Mouse (Mus musculus): ENCODE data around the gene Ttll11.
A peak's percentile ranks its signal among the peaks of the same experiment; 100 is the strongest.

The Ttll11 gene

GRCm38 (mm10) chr2:35965883-35966513 is 13.7 kb downstream of the Ttll11 start:
- no peak for DNase-seq (ENCODE audit: low read depth)

GRCm38 (mm10) chr2:35963280-35963679 is 16.4 kb downstream of the Ttll11 start:
- no peak for DNase-seq (ENCODE audit: low read depth)

GRCm38 (mm10) chr2:35961593-35962127 is 18.1 kb downstream of the Ttll11 start:
- DNase-seq (ENCODE audit: low read depth) = no peak

- DNase-seq (ENCODE audit: low read depth) = no peak
Observed at GRCm38 (mm10) chr2:35957471-35958140, 22.1 kb downstream of the Ttll11 start.

- DNase-seq (ENCODE audit: low read depth) = no peak
Observed at GRCm38 (mm10) chr2:35955211-35955610, 24.5 kb downstream of the Ttll11 start.

- no peak for DNase-seq (ENCODE audit: low read depth)
Observed at GRCm38 (mm10) chr2:35952187-35952958, 27.3 kb downstream of the Ttll11 start.

GRCm38 (mm10) chr2:35944896-35945295 is 34.8 kb downstream of the Ttll11 start:
- no peak for DNase-seq (ENCODE audit: low read depth)

- DNase-seq (ENCODE audit: low read depth) = peak; percentile 15
Observed at GRCm38 (mm10) chr2:35942960-35943359, 36.8 kb downstream of the Ttll11 start.

- DNase-seq (ENCODE audit: low read depth) = no peak
Observed at GRCm38 (mm10) chr2:35935045-35935444, 44.7 kb downstream of the Ttll11 start.

- no peak for DNase-seq (ENCODE audit: low read depth)
Observed at GRCm38 (mm10) chr2:35933116-35933515, 46.6 kb downstream of the Ttll11 start.

GRCm38 (mm10) chr2:35931619-35932018 is 48.1 kb downstream of the Ttll11 start:
- DNase-seq (ENCODE audit: low read depth) = peak; percentile 14

GRCm38 (mm10) chr2:35930498-35931149 is 49.1 kb downstream of the Ttll11 start:
- DNase-seq (ENCODE audit: low read depth) = peak; percentile 88

- no peak for DNase-seq (ENCODE audit: low read depth)
Observed at GRCm38 (mm10) chr2:35928133-35928532, 51.6 kb downstream of the Ttll11 start.

GRCm38 (mm10) chr2:35924947-35925346 is 54.8 kb downstream of the Ttll11 start:
- DNase-seq (ENCODE audit: low read depth) = no peak

GRCm38 (mm10) chr2:35922956-35923355 is 56.8 kb downstream of the Ttll11 start:
- no peak for DNase-seq (ENCODE audit: low read depth)

GRCm38 (mm10) chr2:35912090-35912489 is 67.6 kb downstream of the Ttll11 start:
- no peak for DNase-seq (ENCODE audit: low read depth)

- no peak for DNase-seq (ENCODE audit: low read depth)
Observed at GRCm38 (mm10) chr2:35911675-35912074, 68.0 kb downstream of the Ttll11 start.

GRCm38 (mm10) chr2:35910740-35911139 is 69.0 kb downstream of the Ttll11 start:
- DNase-seq (ENCODE audit: low read depth) = no peak

- no peak for DNase-seq (ENCODE audit: low read depth)
Observed at GRCm38 (mm10) chr2:35909353-35909752, 70.4 kb downstream of the Ttll11 start.

- DNase-seq (ENCODE audit: low read depth) = no peak
Observed at GRCm38 (mm10) chr2:35907578-35907977, 72.1 kb downstream of the Ttll11 start.

GRCm38 (mm10) chr2:35906174-35906798 is 73.4 kb downstream of the Ttll11 start:
- DNase-seq (ENCODE audit: low read depth) = peak; percentile 90

- no peak for DNase-seq (ENCODE audit: low read depth)
Observed at GRCm38 (mm10) chr2:35900845-35901244, 78.9 kb downstream of the Ttll11 start.

All from NIH3T3 (cell line).